Mouse (Mus musculus) embryonic fibroblast, embryonic 13.5 days (primary cell): ENCODE data around the gene Fam69a.

Experiments used
- CTCF ChIP-seq: IDR thresholded peaks from 2 replicates; pipeline ENCODE4 v1.5.1; 2011; ENCODE audit warnings: mild to moderate bottlenecking, control low read depth, low read length, moderate library complexity, borderline replicate concordance; ENCODE audit not compliant: insufficient read depth
- POLR2A ChIP-seq: IDR thresholded peaks from 2 replicates; pipeline ENCODE4 v1.6.1; 2011; ENCODE audit warnings: low read depth, mild to moderate bottlenecking, control low read depth, low read length, moderate library complexity

DNA sequence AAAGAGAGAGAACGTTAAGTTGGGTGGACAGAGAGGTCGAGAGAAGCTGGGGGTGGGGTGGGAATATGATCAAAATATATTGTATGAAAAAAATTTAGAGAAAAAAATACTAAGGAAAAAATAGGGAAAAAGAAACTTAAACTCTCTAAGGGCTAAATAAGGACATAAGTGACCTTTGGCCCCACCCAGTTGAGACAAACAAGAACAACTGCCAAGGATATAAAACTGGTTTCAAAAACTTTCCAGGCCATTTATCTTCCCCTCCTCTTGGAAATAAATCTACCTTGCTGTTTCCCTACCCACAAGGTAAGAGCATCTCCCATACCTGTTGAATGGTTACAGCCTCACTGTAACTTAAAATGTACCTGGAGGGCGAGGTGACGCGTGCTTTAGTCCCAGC lies 2.9 kb downstream of the Fam69a start:
- TF ChIP-seq POLR2A = no peak
- TF ChIP-seq CTCF = no peak
